Mouse (Mus musculus): Measurements from ENCODE around the gene Arhgef18.

DNA sequence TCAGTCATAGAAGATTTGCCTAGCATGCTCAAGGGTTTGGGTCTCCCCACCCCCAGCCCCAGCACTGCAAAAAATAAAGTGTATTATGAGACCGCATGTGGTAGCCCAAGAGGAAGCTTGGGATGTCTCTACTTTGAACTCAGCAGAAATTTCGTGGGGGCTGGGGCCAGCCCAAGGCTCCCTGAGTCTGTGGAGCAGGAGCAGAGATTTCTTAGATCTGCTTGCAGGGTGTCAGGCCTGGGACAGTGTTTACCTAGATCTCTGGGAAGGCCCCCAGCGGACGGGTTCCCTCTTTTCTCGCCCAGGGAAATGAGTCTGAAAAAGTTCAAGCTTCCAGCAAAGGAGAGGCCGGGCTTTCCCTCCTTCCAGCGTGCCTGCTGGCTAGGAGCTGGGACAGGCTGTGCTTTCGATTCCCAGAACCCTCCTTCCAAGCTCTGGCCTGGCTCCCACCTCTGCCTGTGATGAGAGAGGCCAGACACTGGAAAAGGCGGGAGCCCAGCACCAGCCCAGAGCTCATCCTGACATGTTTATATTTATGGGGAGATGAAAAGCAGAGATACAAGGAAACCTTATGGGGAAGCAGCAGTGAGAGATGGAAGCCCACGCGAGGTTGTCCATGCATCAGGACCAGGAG, 16.0 kb upstream of the Arhgef18 start:
- TF ChIP-seq CTCF (conservative IDR thresholded peaks at IDR 0.05; ENCODE audit: low read length) (no peak), NANOG (IDR thresholded peaks at IDR 0.05; ENCODE audit: borderline replicate concordance, low read length) (no peak), POU5F1 (IDR thresholded peaks at IDR 0.05; ENCODE audit: borderline replicate concordance, low read length) (no peak)

Measured in E14TG2a.4 (cell line).